Mouse (Mus musculus): ENCODE data around the gene Olfr574. TPM values are rescaled to one million over a fixed set of nuclear protein-coding genes. Genes with fewer than 3 reads are reported as not detected.

The Olfr574 gene
- total and polyA plus RNA-seq, 3 experiments, result not detected

- TF ChIP-seq MEF2A (IDR thresholded peaks at IDR 0.05; ENCODE audit: extremely low read depth, insufficient replicate concordance, low read depth, low read length, poor library complexity, severe bottlenecking), result no peak
- no peak for TF ChIP-seq GATA1 (IDR thresholded peaks at IDR 0.05; ENCODE audit: low read depth, low read length)
- no peak for TF ChIP-seq E2F4 (IDR thresholded peaks at IDR 0.05; ENCODE audit: borderline replicate concordance, low read depth, low read length)
- no peak for TF ChIP-seq ZC3H11A (IDR thresholded peaks at IDR 0.05; ENCODE audit: low read depth, low read length)
- no peak for TF ChIP-seq GABPA (IDR thresholded peaks at IDR 0.05; ENCODE audit: low read depth, low read length)
- TF ChIP-seq USF2 (IDR thresholded peaks at IDR 0.05; ENCODE audit: borderline replicate concordance in 1 of 2, insufficient read depth in 1 of 2, low read depth in 1 of 2, low read length in 2 of 2), result no peak
- TF ChIP-seq SIN3A (IDR thresholded peaks at IDR 0.05; ENCODE audit: low read length), result no peak
- no peak for TF ChIP-seq CHD2 (IDR thresholded peaks at IDR 0.05; ENCODE audit: low read length)
- no peak for TF ChIP-seq EP300 (IDR thresholded peaks at IDR 0.05; ENCODE audit: low read depth in 1 of 2, low read length in 2 of 2)
- no peak for TF ChIP-seq TBP (IDR thresholded peaks at IDR 0.05; ENCODE audit: low read depth, low read length)
- TF ChIP-seq MAFK (IDR thresholded peaks at IDR 0.05; ENCODE audit: borderline replicate concordance, low read depth, low read length), result no peak
- no peak for TF ChIP-seq TCF12 (IDR thresholded peaks at IDR 0.05; ENCODE audit: low read depth, low read length)
- no peak for TF ChIP-seq CHD1 (IDR thresholded peaks at IDR 0.05; ENCODE audit: low read depth, low read length)
- TF ChIP-seq ELF1 (IDR thresholded peaks at IDR 0.05; ENCODE audit: low read depth, low read length), result no peak
- TF ChIP-seq MYC (IDR thresholded peaks at IDR 0.05; ENCODE audit: low read depth, low read length), result no peak
- TF ChIP-seq ZMIZ1 (IDR thresholded peaks at IDR 0.05; ENCODE audit: low read depth, low read length), result no peak
- H3K4me1 ChIP-seq (ENCODE audit: control insufficient read depth in 1 of 2, insufficient read depth in 2 of 2, low read length in 2 of 2), result no peaks in the 10 kb centered on the region
- no peak for DNase-seq (ENCODE audit: low read depth, low spot score)
- no peaks in the 10 kb centered on the region for H3K79me2 ChIP-seq (ENCODE audit: control insufficient read depth, insufficient read depth, low read length, poor library complexity)
- H3K36me3 ChIP-seq (ENCODE audit: control insufficient read depth in 1 of 2, insufficient read depth in 2 of 2, low read length in 2 of 2), result no peaks in the 10 kb centered on the region
- H3K9me3 ChIP-seq (replicated peaks; ENCODE audit: insufficient read depth, low read length), result no peaks in the 10 kb centered on the region
- H3K27ac ChIP-seq (ENCODE audit: control insufficient read depth, low read depth, low read length), result no peak within 1 kb of the TSS
- no peak within 1 kb of the TSS for H3K4me3 ChIP-seq (ENCODE audit: control insufficient read depth in 1 of 2, insufficient read depth in 1 of 2, low read depth in 2 of 2, low read length in 2 of 2)
- no peak within 1 kb of the TSS for H3K9ac ChIP-seq (ENCODE audit: control insufficient read depth, low read depth, low read length, poor library complexity, severe bottlenecking)
- no peaks in the 10 kb centered on the region for H3K27me3 ChIP-seq (ENCODE audit: control insufficient read depth in 1 of 2, insufficient read depth in 2 of 2, low read length in 2 of 2)
These were observed 14.1 kb downstream of the Olfr574 start, which contains the start of gene Olfr576 for GRCm38 (mm10) chr7:102962360-102962759. Gene Olfr576 (plus strand): TSS chr7:102962660.

- H3K27ac ChIP-seq (ENCODE audit: control insufficient read depth, low read depth, low read length), result no peak overlapping the region
- no peak overlapping the region for H3K4me3 ChIP-seq (ENCODE audit: control insufficient read depth in 1 of 2, insufficient read depth in 1 of 2, low read depth in 2 of 2, low read length in 2 of 2)
- no peaks in the 10 kb centered on the region for H3K36me3 ChIP-seq (ENCODE audit: control insufficient read depth in 1 of 2, insufficient read depth in 2 of 2, low read length in 2 of 2)
- TF ChIP-seq ZMIZ1 (IDR thresholded peaks at IDR 0.05; ENCODE audit: low read depth, low read length), result no peak
- TF ChIP-seq CTCF (IDR thresholded peaks at IDR 0.05 in 2 of 3, conservative IDR thresholded peaks at IDR 0.05 in 1 of 3; ENCODE audit: control insufficient read depth in 1 of 3, insufficient read depth in 1 of 3, low read depth in 2 of 3, low read length in 3 of 3, poor library complexity in 1 of 3, severe bottlenecking in 1 of 3), result no peak
- no peak for TF ChIP-seq MXI1 (IDR thresholded peaks at IDR 0.05; ENCODE audit: low read depth, low read length)
- TF ChIP-seq POLR2AphosphoS2 (IDR thresholded peaks at IDR 0.05; ENCODE audit: low read length), result no peak
- DNase-seq (ENCODE audit: low read depth, low spot score), result no peak
- H3K9ac ChIP-seq (ENCODE audit: control insufficient read depth, low read depth, low read length, poor library complexity, severe bottlenecking), result no peak overlapping the region
- H3K9me3 ChIP-seq (replicated peaks; ENCODE audit: insufficient read depth, low read length), result no peaks in the 10 kb centered on the region
- H3K27me3 ChIP-seq (ENCODE audit: control insufficient read depth in 1 of 2, insufficient read depth in 2 of 2, low read length in 2 of 2), result no peaks in the 10 kb centered on the region
- H3K4me1 ChIP-seq (ENCODE audit: control insufficient read depth in 1 of 2, insufficient read depth in 2 of 2, low read length in 2 of 2), result no peaks in the 10 kb centered on the region
- H3K79me2 ChIP-seq (ENCODE audit: control insufficient read depth, insufficient read depth, low read length, poor library complexity), result no peaks in the 10 kb centered on the region
These were observed 26.1 kb downstream of the Olfr574 start for GRCm38 (mm10) chr7:102974399-102974798.

Measured in MEL (cell line).